In the genomic region with DNA sequence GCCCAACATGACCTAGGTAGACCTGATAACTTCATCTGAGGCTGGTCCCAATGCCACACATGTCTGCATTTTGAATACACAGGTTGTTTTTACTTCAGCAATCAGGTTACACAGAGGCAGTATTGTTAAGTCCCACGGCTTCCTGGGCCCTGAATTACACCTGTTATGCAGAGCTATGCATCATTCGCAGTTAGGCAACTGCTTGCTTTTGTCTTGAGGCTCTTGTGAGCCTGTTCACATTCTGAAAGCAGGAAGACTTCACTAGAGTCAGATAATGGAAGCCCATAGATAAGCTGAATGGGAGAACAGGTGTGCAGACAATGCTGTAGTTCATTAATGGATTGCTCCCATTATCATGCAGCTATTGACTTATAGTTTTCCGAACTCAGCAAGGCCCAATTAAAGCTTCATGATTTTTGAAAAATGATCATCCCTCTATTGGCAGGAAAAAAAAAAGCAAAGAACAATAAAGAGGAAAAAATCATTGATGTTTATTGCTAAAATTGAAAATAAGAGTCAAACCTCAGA, we compare ENCODE assay signal across 29 mouse cellular contexts. TPM values are rescaled to one million over a fixed set of nuclear protein-coding genes. Genes with fewer than 3 reads are reported as not detected.
"Had no signal": no experiment of that assay in that cellular context is flagged by ENCODE, and none has a peak within 500 bp of the region (broad histone marks: within the 10 kb centered on the region; RNA-seq: fewer than 3 reads in every experiment).

No protein-coding gene starts in this region.

- H3K4me3 ChIP-seq: lung, embryonic 15.5 days; megakaryocyte, embryonic 14.5 days; midbrain, embryonic 13.5 days; midbrain, embryonic 15.5 days; neural tube, embryonic 12.5 days had no signal

- H3K27me3 ChIP-seq: lung, embryonic 15.5 days; megakaryocyte, embryonic 14.5 days; midbrain, embryonic 13.5 days; midbrain, embryonic 15.5 days; neural tube, embryonic 12.5 days had no signal

- H3K4me1 ChIP-seq: lung, embryonic 15.5 days; midbrain, embryonic 13.5 days; neural tube, embryonic 12.5 days had no signal

- H3K36me3 ChIP-seq: lung, embryonic 15.5 days; midbrain, embryonic 13.5 days; midbrain, embryonic 15.5 days; neural tube, embryonic 12.5 days had no signal

- H3K9ac ChIP-seq: lung, embryonic 15.5 days; midbrain, embryonic 13.5 days; midbrain, embryonic 15.5 days; neural tube, embryonic 12.5 days had no signal

- H3K9me3 ChIP-seq: lung, embryonic 15.5 days; midbrain, embryonic 13.5 days; midbrain, embryonic 15.5 days; neural tube, embryonic 12.5 days had no signal

- DNase-seq: lung, adult 2 months; lung, postnatal 14 days; lung, postnatal 36 days; right cerebral cortex, adult 18-20 months; right cerebral cortex, postnatal 25 days; right cerebral cortex, postnatal 4 days; spleen, adult 18-20 months; thymus, adult 2 months; thymus, postnatal 25 days; thymus, postnatal 4 days had no signal

- H3K4me2 ChIP-seq: lung, embryonic 15.5 days; midbrain, embryonic 11.5 days; midbrain, embryonic 13.5 days; midbrain, embryonic 15.5 days; neural tube, embryonic 12.5 days had no signal

- ATAC-seq: lung, postnatal 0 days; midbrain, embryonic 13.5 days; midbrain, embryonic 15.5 days had no signal

- H3K27ac ChIP-seq: lung, embryonic 15.5 days; macrophage; midbrain, embryonic 13.5 days; midbrain, embryonic 15.5 days; neural tube, embryonic 12.5 days had no signal

RNA-seq across cellular contexts. Expression of a gene that starts 57.8 kb away (rescaled TPM):
- total RNA-seq: megakaryocyte progenitor cell, adult 5-6 weeks; midbrain, postnatal 0 days; monocyte, adult 5-6 weeks; neutrophil, adult 5-6 weeks had no signal
- polyA plus RNA-seq: liver, embryonic 16.5 days; lung, adult 2 months; lung, embryonic 15.5 days; lung, postnatal 0 days; macrophage; midbrain, embryonic 11.5 days; midbrain, embryonic 13.5 days; midbrain, embryonic 15.5 days; midbrain, postnatal 0 days; neural tube, embryonic 12.5 days; neural tube, embryonic 14.5 days; small intestine, adult 2 months; stomach, embryonic 14.5 days; stomach, embryonic 16.5 days; testis, adult 2 months; thymus, adult 2 months; urinary bladder, adult 2 months had no signal
